Mouse (Mus musculus) myocyte (in vitro differentiated cells): Measurements from ENCODE around the gene Rad17. TPM values are rescaled to one million over a fixed set of nuclear protein-coding genes. Genes with fewer than 3 reads are reported as not detected.

Experiments used
- H3K27me3 ChIP-seq: one replicate; pipeline ENCODE4 v1.6.1; 2011; ENCODE audit not compliant: control insufficient read depth, insufficient read depth, insufficient read length
- H3K36me3 ChIP-seq: one replicate; pipeline ENCODE4 v1.6.1; 2011; ENCODE audit not compliant: control insufficient read depth, insufficient read depth
- H3K4me2 ChIP-seq: one replicate; pipeline ENCODE4 v1.6.1; 2011; ENCODE audit warnings: low read depth, control low read depth
- H3K4me3 ChIP-seq: one replicate; pipeline ENCODE4 v1.5.1; 2011; ENCODE audit warnings: mild to moderate bottlenecking, control low read depth, moderate library complexity
- H3K79me2 ChIP-seq: one replicate; pipeline ENCODE4 v1.6.1; 2011; ENCODE audit not compliant: control insufficient read depth, insufficient read depth
- H3ac ChIP-seq: one replicate; pipeline ENCODE4 v1.6.1; 2011; ENCODE audit not compliant: control insufficient read depth, insufficient read length
- CEBPB ChIP-seq: IDR thresholded peaks from 2 replicates; pipeline ENCODE4 v1.6.1; 2011; ENCODE audit warnings: mild to moderate bottlenecking, moderate library complexity; ENCODE audit not compliant: poor library complexity, insufficient read depth, severe bottlenecking
- E2F4 ChIP-seq: IDR thresholded peaks from one replicate; pipeline ENCODE4 v1.6.1; 2011; ENCODE audit warnings: mild to moderate bottlenecking, control low read depth, moderate library complexity; ENCODE audit not compliant: insufficient read depth
- MAX ChIP-seq: IDR thresholded peaks from one replicate; pipeline ENCODE4 v1.6.1; 2011; ENCODE audit warnings: low read depth, mild to moderate bottlenecking, control low read depth
- MYOD1 ChIP-seq, 3 experiments: IDR thresholded peaks; one replicate each; pipeline ENCODE4 v1.6.1; 2011; ENCODE audit warnings: control low read depth in 2 of 3, low read depth in 2 of 3, mild to moderate bottlenecking in 2 of 3, moderate library complexity in 1 of 3; ENCODE audit not compliant: insufficient read length in 2 of 3, control insufficient read depth in 1 of 3
- MYOG ChIP-seq, 3 experiments: IDR thresholded peaks; one replicate each; pipeline ENCODE4 v1.6.1; 2011; ENCODE audit warnings: control low read depth in 2 of 3, low read depth in 2 of 3, mild to moderate bottlenecking in 2 of 3; ENCODE audit not compliant: insufficient read length in 2 of 3, control insufficient read depth in 1 of 3, insufficient read depth in 1 of 3
- POLR2A ChIP-seq: IDR thresholded peaks from one replicate; pipeline ENCODE4 v1.6.1; 2011; ENCODE audit warnings: low read depth, mild to moderate bottlenecking, control low read depth, moderate library complexity; ENCODE audit not compliant: insufficient read length
- POLR2AphosphoS2 ChIP-seq: IDR thresholded peaks from one replicate; pipeline ENCODE4 v1.6.1; 2011; ENCODE audit warnings: low read depth, control low read depth; ENCODE audit not compliant: insufficient read length
- REST ChIP-seq: IDR thresholded peaks from one replicate; pipeline ENCODE4 v1.6.1; 2011; ENCODE audit warnings: mild to moderate bottlenecking, control low read depth, moderate library complexity; ENCODE audit not compliant: insufficient read depth, insufficient read length
- SRF ChIP-seq: IDR thresholded peaks from one replicate; pipeline ENCODE4 v1.6.1; 2011; ENCODE audit warnings: low read depth; ENCODE audit not compliant: control insufficient read depth, insufficient read length
- TCF12 ChIP-seq: IDR thresholded peaks from one replicate; pipeline ENCODE4 v1.6.1; 2011; ENCODE audit warnings: mild to moderate bottlenecking, control low read depth; ENCODE audit not compliant: poor library complexity, insufficient read depth, severe bottlenecking
- TCF3 ChIP-seq: IDR thresholded peaks from one replicate; pipeline ENCODE4 v1.6.1; 2011; ENCODE audit warnings: low read depth, control low read depth; ENCODE audit not compliant: insufficient read length
- USF1 ChIP-seq: IDR thresholded peaks from one replicate; pipeline ENCODE4 v1.6.1; 2011; ENCODE audit warnings: low read depth, mild to moderate bottlenecking, control low read depth, moderate library complexity
- polyA plus RNA-seq: library from polyadenylated mRNA; unstranded; fragments of >200 nt; fragmentation: generic; extraction: Trizol; gene quantifications from one replicate; pipeline ENCODE4 v1.2.1, GENCODE M21; 2012; ENCODE audit warnings: missing spikeins

The Rad17 gene
- polyA plus RNA-seq, 1 experiment = 5.9 TPM

GRCm38 (mm10) chr13:100579951-100580350 is 70.9 kb downstream of the Rad17 start:
- Histone ChIP-seq H3K36me3 (no peaks in the 10 kb centered on the region), H3K79me2 (no peaks in the 10 kb centered on the region), H3K4me3 (no peak overlapping the region), H3ac (no peak overlapping the region), H3K27me3 (no peaks in the 10 kb centered on the region), H3K4me2 (no peak overlapping the region)
- TF ChIP-seq REST = no peak
- TF ChIP-seq POLR2AphosphoS2 = no peak
- TF ChIP-seq MYOG (IDR thresholded peaks at IDR 0.05; ENCODE audit: control insufficient read depth in 1 of 3, insufficient read depth in 1 of 3, insufficient read length in 2 of 3, low read depth in 2 of 3) = no peak
- TF ChIP-seq POLR2A = no peak
- TF ChIP-seq E2F4 = no peak
- no peak for TF ChIP-seq TCF12
- no peak for TF ChIP-seq SRF
- no peak for TF ChIP-seq CEBPB
- TF ChIP-seq TCF3 = no peak
- TF ChIP-seq USF1 = no peak
- TF ChIP-seq MYOD1 (IDR thresholded peaks at IDR 0.05; ENCODE audit: control insufficient read depth in 1 of 3, insufficient read length in 2 of 3, low read depth in 2 of 3) = no peak
- no peak for TF ChIP-seq MAX

- TF ChIP-seq CEBPB (no peak), TCF12 (no peak), USF1 (no peak), REST (no peak), TCF3 (no peak), SRF (no peak)
- no peak overlapping the region for H3K4me2 ChIP-seq
- H3K79me2 ChIP-seq = no peaks in the 10 kb centered on the region
- no peak overlapping the region for H3ac ChIP-seq
- H3K27me3 ChIP-seq = no peaks in the 10 kb centered on the region
- no peak overlapping the region for H3K4me3 ChIP-seq
- H3K36me3 ChIP-seq = no peaks in the 10 kb centered on the region
These were observed 71.6 kb downstream of the Rad17 start for GRCm38 (mm10) chr13:100579220-100579619.

- H3K4me2 ChIP-seq = no peak overlapping the region
- no peaks in the 10 kb centered on the region for H3K36me3 ChIP-seq
- H3K4me3 ChIP-seq = no peak overlapping the region
- H3ac ChIP-seq = no peak overlapping the region
- TF ChIP-seq SRF = no peak
- TF ChIP-seq MYOD1 (IDR thresholded peaks at IDR 0.05; ENCODE audit: control insufficient read depth in 1 of 3, insufficient read length in 2 of 3, low read depth in 2 of 3) = no peak
- TF ChIP-seq POLR2A = no peak
- no peak for TF ChIP-seq REST
- TF ChIP-seq TCF12 = no peak
- no peak for TF ChIP-seq MAX
- TF ChIP-seq MYOG (IDR thresholded peaks at IDR 0.05; ENCODE audit: control insufficient read depth in 1 of 3, insufficient read depth in 1 of 3, insufficient read length in 2 of 3, low read depth in 2 of 3) = no peak
- TF ChIP-seq POLR2AphosphoS2 = no peak
- no peak for TF ChIP-seq TCF3
- no peak for TF ChIP-seq E2F4
- no peak for TF ChIP-seq USF1
- no peak for TF ChIP-seq CEBPB
- no peaks in the 10 kb centered on the region for H3K79me2 ChIP-seq
- H3K27me3 ChIP-seq = no peaks in the 10 kb centered on the region
These were observed 74.9 kb downstream of the Rad17 start for GRCm38 (mm10) chr13:100575950-100576349.

GRCm38 (mm10) chr13:100570713-100571112 is 80.1 kb downstream of the Rad17 start:
- no peaks in the 10 kb centered on the region for H3K27me3 ChIP-seq
- H3K79me2 ChIP-seq = no peaks in the 10 kb centered on the region
- no peak overlapping the region for H3K4me3 ChIP-seq
- H3K36me3 ChIP-seq = no peaks in the 10 kb centered on the region
- no peak overlapping the region for H3K4me2 ChIP-seq
- H3ac ChIP-seq = no peak overlapping the region
- TF ChIP-seq MAX (no peak), POLR2AphosphoS2 (no peak)

- Histone ChIP-seq H3K79me2 (no peaks in the 10 kb centered on the region), H3K4me3 (no peak overlapping the region), H3ac (no peak overlapping the region), H3K27me3 (no peaks in the 10 kb centered on the region), H3K36me3 (no peaks in the 10 kb centered on the region), H3K4me2 (no peak overlapping the region)
- TF ChIP-seq E2F4 = no peak
- TF ChIP-seq TCF3 = no peak
- no peak for TF ChIP-seq POLR2A
- TF ChIP-seq MAX = no peak
- TF ChIP-seq POLR2AphosphoS2 = no peak
These were observed 82.5 kb downstream of the Rad17 start for GRCm38 (mm10) chr13:100568359-100568758.

Other genes starting within 250 kb of the Rad17 start
- 0.01 TPM for gene Naip1, start 198.2 kb downstream of the Rad17 start, polyA plus RNA-seq
- gene Gtf2h2, start 158.5 kb downstream of the Rad17 start, polyA plus RNA-seq = 13.1 TPM
- gene Ocln, start 98.3 kb downstream of the Rad17 start, polyA plus RNA-seq = 0.05 TPM
- gene Marveld2, start 34.1 kb downstream of the Rad17 start, polyA plus RNA-seq = 0.07 TPM
- gene Ak6, start 72 bp downstream of the Rad17 start, polyA plus RNA-seq = 115 TPM
- gene Taf9, start 528 bp upstream of the Rad17 start, polyA plus RNA-seq = 5.3 TPM
- gene Ccdc125, start 18.7 kb upstream of the Rad17 start, polyA plus RNA-seq = 0.17 TPM
- gene Cdk7, start 79.9 kb upstream of the Rad17 start, polyA plus RNA-seq = 23.6 TPM
- 126 TPM for gene Mrps36, start 93.6 kb upstream of the Rad17 start, polyA plus RNA-seq
- 3.0 TPM for gene Cenph, start 124.8 kb upstream of the Rad17 start, polyA plus RNA-seq
- gene Ccnb1, start 135.5 kb upstream of the Rad17 start, polyA plus RNA-seq = 45.4 TPM
- gene Slc30a5, start 182.4 kb upstream of the Rad17 start, polyA plus RNA-seq = 20.9 TPM